Mouse (Mus musculus) urinary bladder, postnatal 10 days (tissue): ENCODE results near the gene Matn4.
"Not testable (repeated sequence)": the region's sequence is repeated elsewhere in the genome, so short reads cannot be mapped to it uniquely, and the experiment has no call there.

ENCODE experiments used
- DNase-seq: peaks from one replicate; pipeline ENCODE4 v3.0.0; 2022; ENCODE audit warnings: low spot score

The Matn4 gene

GRCm38 (mm10) chr2:164368620-164369105, 36.3 kb downstream of the Matn4 start:
- no peak for DNase-seq

- no peak for DNase-seq
Observed at GRCm38 (mm10) chr2:164366947-164367346, 38.0 kb downstream of the Matn4 start.

GRCm38 (mm10) chr2:164360974-164361657, 43.8 kb downstream of the Matn4 start:
- DNase-seq, result no peak

- DNase-seq, result no peak
Observed at GRCm38 (mm10) chr2:164359668-164360067, 45.3 kb downstream of the Matn4 start.

- DNase-seq, result no peak
Observed at GRCm38 (mm10) chr2:164359031-164359430, 45.9 kb downstream of the Matn4 start.

GRCm38 (mm10) chr2:164358373-164358772, 46.6 kb downstream of the Matn4 start:
- DNase-seq, result no peak

- no peak for DNase-seq
Observed at GRCm38 (mm10) chr2:164356177-164356967, 48.6 kb downstream of the Matn4 start.

GRCm38 (mm10) chr2:164353356-164353755, 51.6 kb downstream of the Matn4 start:
- no peak for DNase-seq

- no peak for DNase-seq
Observed at GRCm38 (mm10) chr2:164352697-164353096, 52.3 kb downstream of the Matn4 start.

GRCm38 (mm10) chr2:164348980-164349379, 56.0 kb downstream of the Matn4 start:
- DNase-seq, result no peak

GRCm38 (mm10) chr2:164347697-164348096, 57.3 kb downstream of the Matn4 start:
- not testable (repeated sequence) for DNase-seq

GRCm38 (mm10) chr2:164343732-164344131, 61.2 kb downstream of the Matn4 start:
- DNase-seq, result not testable (repeated sequence)
